8 mouse cellular contexts compared by ENCODE assay signal in genomic region chr9:21313394-21313793, GRCm38 (mm10). TPM values are rescaled to one million over a fixed set of nuclear protein-coding genes. Genes with fewer than 3 reads are reported as not detected.
DNase-seq lines count a peak whose midpoint lies in the region; ATAC-seq and TF ChIP-seq lines count a peak whose summit lies in the region.

No protein-coding gene starts in this region.

- peak; percentile 87 for DNase-seq in 3T3-L1 (ENCODE audit: low read depth, low spot score)
- peak; percentile 94 for DNase-seq in adrenal gland, postnatal 25 days
- DNase-seq in heart, embryonic 10.5 days (ENCODE audit: low spot score) = peak; percentile 95
- peak; percentile 56 for DNase-seq in liver, adult 2 months (ENCODE audit: extremely low read depth, low read depth, low spot score)
- peak; percentile 92 to 99 for DNase-seq in spleen, postnatal 4 days (ENCODE audit: low spot score in 2 of 2)

- no peak overlapping the region for H3K27ac ChIP-seq in embryonic facial prominence, embryonic 12.5 days
- no peak overlapping the region for H3K27ac ChIP-seq in heart, embryonic 10.5 days
- no peak overlapping the region for H3K27ac ChIP-seq in kidney, embryonic 16.5 days (ENCODE audit: low read length)
- H3K27ac ChIP-seq in liver, adult 2 months (replicated peaks; ENCODE audit: insufficient read depth, low read depth, low read length) = no peak overlapping the region

- H3K4me1 ChIP-seq in embryonic facial prominence, embryonic 12.5 days = no peaks in the 10 kb centered on the region
- peaks cover 17% of the 10 kb centered on the region for H3K4me1 ChIP-seq in heart, embryonic 10.5 days
- H3K4me1 ChIP-seq in kidney, embryonic 16.5 days (ENCODE audit: insufficient read depth, low read length) = 0 out of 2 replicates have a peak, but pooled peaks cover 4% of the 10 kb centered on the region
- no peaks in the 10 kb centered on the region for H3K4me1 ChIP-seq in liver, adult 2 months (ENCODE audit: control insufficient read depth, insufficient read depth, low read length)

- H3K27me3 ChIP-seq in embryonic facial prominence, embryonic 12.5 days = peaks cover 25% of the 10 kb centered on the region
- H3K27me3 ChIP-seq in heart, embryonic 10.5 days (ENCODE audit: insufficient read depth, poor library complexity, severe bottlenecking) = peaks cover 19% of the 10 kb centered on the region
- peaks cover 10% of the 10 kb centered on the region for H3K27me3 ChIP-seq in kidney, embryonic 16.5 days (ENCODE audit: insufficient read depth, low read length)
- H3K27me3 ChIP-seq in liver, adult 2 months (ENCODE audit: control insufficient read depth, insufficient read depth, low read length) = peaks cover 6% of the 10 kb centered on the region

- ATAC-seq in embryonic facial prominence, embryonic 12.5 days (ENCODE audit: insufficient number of reproducible peaks, insufficient read depth, low FRiP score, low TSS enrichment) = 0 out of 2 replicates have a peak, but pooled peaks have one; percentile 55
- peak; percentile 65; the same call in 1 of the 2 replicates for ATAC-seq in kidney, embryonic 16.5 days (ENCODE audit: low FRiP score, low TSS enrichment)
- ATAC-seq in monocyte, adult 5-6 weeks (replicated peaks; ENCODE audit: insufficient number of reproducible peaks, low FRiP score, low TSS enrichment, poor library complexity, severe bottlenecking) = peak; percentile 71

- TF ChIP-seq POLR2A in liver, adult 2 months (IDR thresholded peaks at IDR 0.05; ENCODE audit: extremely low read depth, insufficient read depth, low read length) = no peak

- no peak overlapping the region for H3K4me2 ChIP-seq in embryonic facial prominence, embryonic 12.5 days (replicated peaks)
- H3K4me2 ChIP-seq in kidney, embryonic 16.5 days (replicated peaks; ENCODE audit: low read depth, low read length) = no peak overlapping the region

- no peaks in the 10 kb centered on the region for H3K79me2 ChIP-seq in liver, adult 2 months (ENCODE audit: control insufficient read depth, insufficient read depth, low read length)

- H3K9me3 ChIP-seq in embryonic facial prominence, embryonic 12.5 days = peaks cover 6% of the 10 kb centered on the region; the same call in 1 of the 2 replicates
- no peaks in the 10 kb centered on the region for H3K9me3 ChIP-seq in heart, embryonic 10.5 days
- no peaks in the 10 kb centered on the region for H3K9me3 ChIP-seq in kidney, embryonic 16.5 days (ENCODE audit: low read length)

- no peak overlapping the region for H3K4me3 ChIP-seq in embryonic facial prominence, embryonic 12.5 days
- no peak overlapping the region for H3K4me3 ChIP-seq in heart, embryonic 10.5 days
- H3K4me3 ChIP-seq in kidney, embryonic 16.5 days (ENCODE audit: low read length) = no peak overlapping the region
- no peak overlapping the region for H3K4me3 ChIP-seq in liver, adult 2 months (ENCODE audit: insufficient read depth, low read depth, low read length)

- no peak overlapping the region for H3K9ac ChIP-seq in embryonic facial prominence, embryonic 12.5 days
- no peak overlapping the region for H3K9ac ChIP-seq in kidney, embryonic 16.5 days (replicated peaks; ENCODE audit: low read length)
- no peak overlapping the region for H3K9ac ChIP-seq in liver, adult 2 months (ENCODE audit: low read depth, low read length)

- peak; percentile 95 for TF ChIP-seq CTCF in liver, adult 2 months (IDR thresholded peaks at IDR 0.05; ENCODE audit: low read depth, low read length)

- H3K36me3 ChIP-seq in embryonic facial prominence, embryonic 12.5 days = no peaks in the 10 kb centered on the region
- H3K36me3 ChIP-seq in heart, embryonic 10.5 days = no peaks in the 10 kb centered on the region
- no peaks in the 10 kb centered on the region for H3K36me3 ChIP-seq in kidney, embryonic 16.5 days (ENCODE audit: insufficient read depth, low read length)
- H3K36me3 ChIP-seq in liver, adult 2 months (ENCODE audit: control insufficient read depth, insufficient read depth, low read length) = no peaks in the 10 kb centered on the region

- WGBS in embryonic facial prominence, embryonic 12.5 days = 9% methylated on average over 11 of the region's 11 CpGs
- WGBS in heart, embryonic 10.5 days = 7% methylated on average over 11 of the region's 11 CpGs
- 7% methylated on average over 11 of the region's 11 CpGs for WGBS in kidney, embryonic 16.5 days
- WGBS in liver, adult 2 months = 10% methylated on average over 11 of the region's 11 CpGs

RNA-seq across cellular contexts. Expression of gene Ap1m2, which starts 1.3 kb away (rescaled TPM):
- not detected in 2 replicates for total RNA-seq in adrenal gland, postnatal 25 days (2021)
- polyA plus RNA-seq in embryonic facial prominence, embryonic 12.5 days (2016; fragmentation: Nextera tagmentation; extraction: Ambion mirVana) = 15.8 and 18.2 TPM in 2 replicates
- polyA plus RNA-seq in heart, embryonic 10.5 days (2016; fragmentation: Nextera tagmentation; extraction: Ambion mirVana) = 2.0 and 6.1 TPM in 2 replicates
- 45.2 and 48.9 TPM in 2 replicates for polyA plus RNA-seq in kidney, embryonic 16.5 days (2015; fragmentation: Nextera tagmentation; extraction: Ambion mirVana)
- 0.07 and 0.55 TPM in 2 replicates for total RNA-seq in liver, adult 2 months (2014; rRNA removed)
- 0.06 and 0.28 TPM in 2 replicates for polyA plus RNA-seq in liver, adult 2 months (2012; rRNA removed)
- 1.6 to 2.0 TPM (median 1.8 TPM) in 3 replicates for total RNA-seq in monocyte, adult 5-6 weeks (2017)

RNA-seq across cellular contexts. Expression of gene Slc44a2, which starts 7.1 kb away (rescaled TPM):
- total RNA-seq in adrenal gland, postnatal 25 days (2021) = 31.8 and 46.3 TPM in 2 replicates
- polyA plus RNA-seq in embryonic facial prominence, embryonic 12.5 days (2016; fragmentation: Nextera tagmentation; extraction: Ambion mirVana) = 117 and 118 TPM in 2 replicates
- polyA plus RNA-seq in heart, embryonic 10.5 days (2016; fragmentation: Nextera tagmentation; extraction: Ambion mirVana) = 69.2 and 70.4 TPM in 2 replicates
- polyA plus RNA-seq in kidney, embryonic 16.5 days (2015; fragmentation: Nextera tagmentation; extraction: Ambion mirVana) = 116 and 122 TPM in 2 replicates
- total RNA-seq in liver, adult 2 months (2014; rRNA removed) = 3.8 and 4.9 TPM in 2 replicates
- polyA plus RNA-seq in liver, adult 2 months (2012; rRNA removed) = 3.9 and 5.8 TPM in 2 replicates
- 230 to 297 TPM (median 259 TPM) in 3 replicates for total RNA-seq in monocyte, adult 5-6 weeks (2017)

RNA-seq across cellular contexts. Expression of gene Cdkn2d, which starts 22.2 kb away (rescaled TPM):
- 13.5 and 19.9 TPM in 2 replicates for total RNA-seq in adrenal gland, postnatal 25 days (2021)
- 51.7 and 52.5 TPM in 2 replicates for polyA plus RNA-seq in embryonic facial prominence, embryonic 12.5 days (2016; fragmentation: Nextera tagmentation; extraction: Ambion mirVana)
- polyA plus RNA-seq in heart, embryonic 10.5 days (2016; fragmentation: Nextera tagmentation; extraction: Ambion mirVana) = 69.0 and 93.4 TPM in 2 replicates
- polyA plus RNA-seq in kidney, embryonic 16.5 days (2015; fragmentation: Nextera tagmentation; extraction: Ambion mirVana) = 50.9 and 51.7 TPM in 2 replicates
- 3.0 and 3.9 TPM in 2 replicates for total RNA-seq in liver, adult 2 months (2014; rRNA removed)
- polyA plus RNA-seq in liver, adult 2 months (2012; rRNA removed) = 5.1 and 5.2 TPM in 2 replicates
- total RNA-seq in monocyte, adult 5-6 weeks (2017) = 58.8 to 83.6 TPM (median 66.5 TPM) in 3 replicates

RNA-seq across cellular contexts. Expression of gene Kri1, which starts 25.6 kb away (rescaled TPM):
- total RNA-seq in adrenal gland, postnatal 25 days (2021) = 34.7 and 48.1 TPM in 2 replicates
- 16.8 and 17.9 TPM in 2 replicates for polyA plus RNA-seq in embryonic facial prominence, embryonic 12.5 days (2016; fragmentation: Nextera tagmentation; extraction: Ambion mirVana)
- 14.5 and 21.3 TPM in 2 replicates for polyA plus RNA-seq in heart, embryonic 10.5 days (2016; fragmentation: Nextera tagmentation; extraction: Ambion mirVana)
- 14.6 and 20.0 TPM in 2 replicates for polyA plus RNA-seq in kidney, embryonic 16.5 days (2015; fragmentation: Nextera tagmentation; extraction: Ambion mirVana)
- 5.0 and 6.5 TPM in 2 replicates for total RNA-seq in liver, adult 2 months (2014; rRNA removed)
- polyA plus RNA-seq in liver, adult 2 months (2012; rRNA removed) = 6.3 and 9.7 TPM in 2 replicates
- total RNA-seq in monocyte, adult 5-6 weeks (2017) = 91.2 to 154 TPM (median 120 TPM) in 3 replicates

RNA-seq across cellular contexts. Expression of gene Atg4d, which starts 48.3 kb away (rescaled TPM):
- total RNA-seq in adrenal gland, postnatal 25 days (2021) = 37.5 and 42.2 TPM in 2 replicates
- 33.6 and 33.9 TPM in 2 replicates for polyA plus RNA-seq in embryonic facial prominence, embryonic 12.5 days (2016; fragmentation: Nextera tagmentation; extraction: Ambion mirVana)
- 50.6 and 57.9 TPM in 2 replicates for polyA plus RNA-seq in heart, embryonic 10.5 days (2016; fragmentation: Nextera tagmentation; extraction: Ambion mirVana)
- polyA plus RNA-seq in kidney, embryonic 16.5 days (2015; fragmentation: Nextera tagmentation; extraction: Ambion mirVana) = 58.7 and 64.1 TPM in 2 replicates
- 22.3 and 27.3 TPM in 2 replicates for total RNA-seq in liver, adult 2 months (2014; rRNA removed)
- 42.2 and 45.8 TPM in 2 replicates for polyA plus RNA-seq in liver, adult 2 months (2012; rRNA removed)
- total RNA-seq in monocyte, adult 5-6 weeks (2017) = 31.7 to 39.6 TPM (median 34.6 TPM) in 3 replicates

Comparison
In these comparisons a context has a peak if more than half of its experiments do, and no peak if none do; other contexts are left out.
1. RNA of gene Slc44a2, which starts 7.1 kb away (polyA plus RNA-seq): 117 to 118 TPM in embryonic facial prominence, embryonic 12.5 days, 116 to 122 TPM in kidney, embryonic 16.5 days and 69.2 to 70.4 TPM in heart, embryonic 10.5 days; 3.9 to 5.8 TPM in liver, adult 2 months; every median in the first group is over 10 times any median in the second.
2. Peak in every context shown above with its lines, with median percentiles within 50 percentile points of each other: DNase-seq and ATAC-seq.